Mouse (Mus musculus): ENCODE measurements at regions not wholly inside any gene's neighbourhood (a gene's known extent, or its start where the extent isn't known, plus 50 kb on each side); places are given as distances from the start of the nearest gene placed in this dataset.
A peak's percentile ranks its signal among the peaks of the same experiment; 100 is the strongest.

DNA sequence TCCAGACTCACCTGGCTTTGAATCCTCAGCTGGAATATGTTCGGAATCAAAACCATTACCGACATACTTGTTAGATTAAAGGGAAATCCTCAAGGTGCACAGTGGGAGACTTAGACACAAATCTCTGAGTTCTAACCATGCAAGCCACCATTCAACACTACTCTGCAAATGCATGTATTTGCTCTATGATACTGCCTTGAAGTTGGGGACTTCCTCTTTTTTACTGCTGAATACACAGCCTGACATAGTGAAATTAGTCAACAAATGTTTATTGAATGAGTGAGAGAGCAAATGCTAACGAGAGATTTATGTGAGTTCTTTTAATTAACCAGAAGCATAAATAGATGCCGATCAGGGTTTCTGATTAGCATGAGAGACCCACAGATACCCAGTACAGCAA, 79.4 kb upstream of the Adra1b start:
- no peak for TF ChIP-seq TCF3 (IDR thresholded peaks at IDR 0.05; ENCODE audit: insufficient read length, low read depth)
- no peak for TF ChIP-seq MAX (IDR thresholded peaks at IDR 0.05; ENCODE audit: low read depth)
- no peak for TF ChIP-seq USF1 (IDR thresholded peaks at IDR 0.05; ENCODE audit: low read depth)
- no peak for TF ChIP-seq MYOG (IDR thresholded peaks at IDR 0.05; ENCODE audit: control insufficient read depth in 1 of 3, insufficient read depth in 1 of 3, insufficient read length in 2 of 3, low read depth in 2 of 3)
- no peak for TF ChIP-seq POLR2AphosphoS2 (IDR thresholded peaks at IDR 0.05; ENCODE audit: insufficient read length, low read depth)
- TF ChIP-seq TCF12 (IDR thresholded peaks at IDR 0.05; ENCODE audit: insufficient read depth, poor library complexity, severe bottlenecking): no peak
- no peak for TF ChIP-seq SRF (IDR thresholded peaks at IDR 0.05; ENCODE audit: control insufficient read depth, insufficient read length, low read depth)
- no peak for TF ChIP-seq E2F4 (IDR thresholded peaks at IDR 0.05; ENCODE audit: insufficient read depth)
- no peak for TF ChIP-seq POLR2A (IDR thresholded peaks at IDR 0.05; ENCODE audit: insufficient read length, low read depth)
- TF ChIP-seq MYOD1 (IDR thresholded peaks at IDR 0.05; ENCODE audit: control insufficient read depth in 1 of 3, insufficient read length in 2 of 3, low read depth in 2 of 3): no peak
- no peak for TF ChIP-seq REST (IDR thresholded peaks at IDR 0.05; ENCODE audit: insufficient read depth, insufficient read length)
- TF ChIP-seq CEBPB (IDR thresholded peaks at IDR 0.05; ENCODE audit: insufficient read depth, poor library complexity, severe bottlenecking): no peak
- Histone ChIP-seq H3K36me3 (ENCODE audit: control insufficient read depth, insufficient read depth) (no peaks in the 10 kb centered on the region), H3ac (ENCODE audit: control insufficient read depth, insufficient read length) (no peak overlapping the region), H3K4me3 (no peak overlapping the region), H3K4me2 (ENCODE audit: low read depth) (no peak overlapping the region), H3K79me2 (ENCODE audit: control insufficient read depth, insufficient read depth) (no peaks in the 10 kb centered on the region), H3K27me3 (ENCODE audit: control insufficient read depth, insufficient read depth, insufficient read length) (no peaks in the 10 kb centered on the region)

DNA sequence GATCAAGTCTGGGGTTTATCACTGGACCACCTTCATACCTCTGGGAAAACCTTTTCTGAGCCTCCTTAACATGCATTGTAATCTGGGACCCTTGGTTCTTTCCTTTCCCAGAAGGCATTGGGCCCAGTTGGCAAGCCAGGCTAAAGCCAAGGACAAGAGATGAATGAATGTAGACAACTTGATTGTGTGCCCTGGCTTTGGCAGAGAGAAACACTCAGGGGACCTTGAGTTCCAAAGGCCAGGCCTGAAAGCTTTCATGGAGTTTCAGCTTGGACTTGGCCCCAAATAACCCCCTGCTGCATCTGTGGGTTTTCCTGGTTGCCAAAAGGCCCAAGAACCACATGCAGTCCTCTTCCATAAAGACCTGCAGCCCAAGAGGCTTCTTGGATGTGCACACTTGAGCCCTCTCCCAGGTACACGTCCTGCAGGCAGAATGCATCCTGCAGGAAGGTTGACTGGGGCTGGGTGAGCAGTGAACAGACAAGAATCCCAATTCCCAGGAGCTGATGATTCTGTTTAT, 89.0 kb upstream of the Adra1b start:
- no peaks in the 10 kb centered on the region for H3K27me3 ChIP-seq (ENCODE audit: control insufficient read depth, insufficient read depth, insufficient read length)
- no peak for TF ChIP-seq REST (IDR thresholded peaks at IDR 0.05; ENCODE audit: insufficient read depth, insufficient read length)
- no peak for TF ChIP-seq TCF12 (IDR thresholded peaks at IDR 0.05; ENCODE audit: insufficient read depth, poor library complexity, severe bottlenecking)
- no peak for TF ChIP-seq TCF3 (IDR thresholded peaks at IDR 0.05; ENCODE audit: insufficient read length, low read depth)
- no peak for TF ChIP-seq SRF (IDR thresholded peaks at IDR 0.05; ENCODE audit: control insufficient read depth, insufficient read length, low read depth)
- TF ChIP-seq MYOD1 (IDR thresholded peaks at IDR 0.05; ENCODE audit: control insufficient read depth in 1 of 3, insufficient read length in 2 of 3, low read depth in 2 of 3): no peak
- no peak for TF ChIP-seq USF1 (IDR thresholded peaks at IDR 0.05; ENCODE audit: low read depth)
- no peak for TF ChIP-seq CEBPB (IDR thresholded peaks at IDR 0.05; ENCODE audit: insufficient read depth, poor library complexity, severe bottlenecking)
- no peak for TF ChIP-seq E2F4 (IDR thresholded peaks at IDR 0.05; ENCODE audit: insufficient read depth)
- no peak for TF ChIP-seq POLR2AphosphoS2 (IDR thresholded peaks at IDR 0.05; ENCODE audit: insufficient read length, low read depth)
- TF ChIP-seq MAX (IDR thresholded peaks at IDR 0.05; ENCODE audit: low read depth): no peak
- TF ChIP-seq POLR2A (IDR thresholded peaks at IDR 0.05; ENCODE audit: insufficient read length, low read depth): no peak
- no peak for TF ChIP-seq MYOG (IDR thresholded peaks at IDR 0.05; ENCODE audit: control insufficient read depth in 1 of 3, insufficient read depth in 1 of 3, insufficient read length in 2 of 3, low read depth in 2 of 3)
- no peak overlapping the region for H3K4me2 ChIP-seq (ENCODE audit: low read depth)
- H3K4me3 ChIP-seq: no peak overlapping the region
- H3K79me2 ChIP-seq (ENCODE audit: control insufficient read depth, insufficient read depth): no peaks in the 10 kb centered on the region
- H3K36me3 ChIP-seq (ENCODE audit: control insufficient read depth, insufficient read depth): no peaks in the 10 kb centered on the region
- H3ac ChIP-seq (ENCODE audit: control insufficient read depth, insufficient read length): no peak overlapping the region

DNA sequence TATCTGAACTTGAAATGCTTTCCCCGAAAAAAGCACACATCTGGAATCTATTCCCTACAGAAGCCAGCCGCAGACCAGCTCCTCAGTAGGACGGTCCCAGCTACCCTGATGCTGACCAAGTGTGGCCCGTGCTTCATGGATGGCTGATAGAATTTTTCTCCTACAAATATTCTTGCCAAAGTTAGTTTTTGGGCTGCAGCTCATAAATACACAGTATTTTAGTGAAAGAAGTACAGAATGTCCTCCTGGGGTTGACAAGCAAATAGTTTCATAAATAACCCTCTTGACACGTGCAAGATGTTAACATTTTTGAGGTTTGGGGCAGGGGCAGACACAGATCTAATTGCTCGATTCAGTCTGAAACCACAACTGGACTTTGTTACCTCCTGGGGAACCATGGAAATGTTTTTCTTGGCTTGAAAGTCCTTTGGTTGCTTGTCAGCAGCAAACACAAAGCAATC, 91.0 kb upstream of the Adra1b start:
- Histone ChIP-seq H3K27me3 (ENCODE audit: control insufficient read depth, insufficient read depth, insufficient read length) (no peaks in the 10 kb centered on the region), H3K4me2 (ENCODE audit: low read depth) (peak overlapping the region; percentile 5), H3K79me2 (ENCODE audit: control insufficient read depth, insufficient read depth) (no peaks in the 10 kb centered on the region), H3K36me3 (ENCODE audit: control insufficient read depth, insufficient read depth) (no peaks in the 10 kb centered on the region), H3ac (ENCODE audit: control insufficient read depth, insufficient read length) (no peak overlapping the region), H3K4me3 (no peak overlapping the region)
- TF ChIP-seq TCF12 (IDR thresholded peaks at IDR 0.05; ENCODE audit: insufficient read depth, poor library complexity, severe bottlenecking) (no peak), SRF (IDR thresholded peaks at IDR 0.05; ENCODE audit: control insufficient read depth, insufficient read length, low read depth) (no peak), TCF3 (IDR thresholded peaks at IDR 0.05; ENCODE audit: insufficient read length, low read depth) (no peak), CEBPB (IDR thresholded peaks at IDR 0.05; ENCODE audit: insufficient read depth, poor library complexity, severe bottlenecking) (no peak), REST (IDR thresholded peaks at IDR 0.05; ENCODE audit: insufficient read depth, insufficient read length) (no peak), USF1 (IDR thresholded peaks at IDR 0.05; ENCODE audit: low read depth) (no peak), MYOD1 (IDR thresholded peaks at IDR 0.05; ENCODE audit: control insufficient read depth in 1 of 3, insufficient read length in 2 of 3, low read depth in 2 of 3) (no peak)

DNA sequence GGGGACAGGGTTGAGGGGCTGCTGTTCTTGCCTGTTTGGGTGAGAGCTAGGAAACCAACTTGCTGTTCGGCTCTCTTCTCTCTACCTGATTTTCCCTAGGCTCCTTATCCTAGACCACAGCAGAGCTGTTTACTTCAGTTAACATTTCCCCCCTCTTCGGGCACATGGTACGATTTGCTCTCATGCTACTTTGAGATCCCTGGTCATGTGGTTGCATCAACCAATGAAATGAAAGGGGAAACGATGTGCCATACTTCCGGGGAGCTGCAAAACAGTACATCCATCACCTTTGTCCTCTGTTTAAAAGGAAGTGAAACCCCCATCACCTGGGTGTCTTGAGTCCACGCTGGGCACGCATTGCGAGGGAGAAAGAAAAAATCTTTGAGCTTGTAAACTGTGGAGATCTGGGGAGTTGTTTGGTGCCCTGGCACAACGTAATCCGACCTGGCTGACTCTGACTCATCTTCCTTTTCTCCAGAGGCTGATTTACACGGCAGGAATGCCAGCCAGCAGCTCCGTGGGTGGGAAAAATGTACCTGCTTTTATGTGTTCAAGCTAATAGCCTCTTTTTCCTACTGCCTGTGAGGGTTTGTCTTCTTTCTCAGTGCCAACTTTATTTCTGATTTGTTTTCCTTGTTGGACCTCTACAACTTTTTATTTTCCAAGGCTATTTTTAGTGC, 97.2 kb upstream of the Adra1b start:
- Histone ChIP-seq H3K4me2 (ENCODE audit: low read depth) (peak overlapping the region; percentile 61), H3K4me3 (no peak overlapping the region), H3K36me3 (ENCODE audit: control insufficient read depth, insufficient read depth) (no peaks in the 10 kb centered on the region), H3ac (ENCODE audit: control insufficient read depth, insufficient read length) (no peak overlapping the region), H3K79me2 (ENCODE audit: control insufficient read depth, insufficient read depth) (no peaks in the 10 kb centered on the region), H3K27me3 (ENCODE audit: control insufficient read depth, insufficient read depth, insufficient read length) (no peaks in the 10 kb centered on the region)
- TF ChIP-seq TCF12 (IDR thresholded peaks at IDR 0.05; ENCODE audit: insufficient read depth, poor library complexity, severe bottlenecking) (no peak), USF1 (IDR thresholded peaks at IDR 0.05; ENCODE audit: low read depth) (peak; percentile 87), POLR2AphosphoS2 (IDR thresholded peaks at IDR 0.05; ENCODE audit: insufficient read length, low read depth) (no peak), POLR2A (IDR thresholded peaks at IDR 0.05; ENCODE audit: insufficient read length, low read depth) (no peak), SRF (IDR thresholded peaks at IDR 0.05; ENCODE audit: control insufficient read depth, insufficient read length, low read depth) (no peak), MYOG (IDR thresholded peaks at IDR 0.05; ENCODE audit: control insufficient read depth in 1 of 3, insufficient read depth in 1 of 3, insufficient read length in 2 of 3, low read depth in 2 of 3) (no peak), MYOD1 (IDR thresholded peaks at IDR 0.05; ENCODE audit: control insufficient read depth in 1 of 3, insufficient read length in 2 of 3, low read depth in 2 of 3) (no peak)
